Mouse (Mus musculus): ENCODE measurements around the gene Neurl1a.

Gene Neurl1a

GRCm38 (mm10) chr19:47285581-47285980 lies 107.0 kb downstream of the Neurl1a start:
- no peak for DNase-seq (ENCODE audit: low spot score in 2 of 2)

- DNase-seq (ENCODE audit: low spot score in 2 of 2): no peak
Observed at GRCm38 (mm10) chr19:47286886-47287450, 108.3 kb downstream of the Neurl1a start.

DNA sequence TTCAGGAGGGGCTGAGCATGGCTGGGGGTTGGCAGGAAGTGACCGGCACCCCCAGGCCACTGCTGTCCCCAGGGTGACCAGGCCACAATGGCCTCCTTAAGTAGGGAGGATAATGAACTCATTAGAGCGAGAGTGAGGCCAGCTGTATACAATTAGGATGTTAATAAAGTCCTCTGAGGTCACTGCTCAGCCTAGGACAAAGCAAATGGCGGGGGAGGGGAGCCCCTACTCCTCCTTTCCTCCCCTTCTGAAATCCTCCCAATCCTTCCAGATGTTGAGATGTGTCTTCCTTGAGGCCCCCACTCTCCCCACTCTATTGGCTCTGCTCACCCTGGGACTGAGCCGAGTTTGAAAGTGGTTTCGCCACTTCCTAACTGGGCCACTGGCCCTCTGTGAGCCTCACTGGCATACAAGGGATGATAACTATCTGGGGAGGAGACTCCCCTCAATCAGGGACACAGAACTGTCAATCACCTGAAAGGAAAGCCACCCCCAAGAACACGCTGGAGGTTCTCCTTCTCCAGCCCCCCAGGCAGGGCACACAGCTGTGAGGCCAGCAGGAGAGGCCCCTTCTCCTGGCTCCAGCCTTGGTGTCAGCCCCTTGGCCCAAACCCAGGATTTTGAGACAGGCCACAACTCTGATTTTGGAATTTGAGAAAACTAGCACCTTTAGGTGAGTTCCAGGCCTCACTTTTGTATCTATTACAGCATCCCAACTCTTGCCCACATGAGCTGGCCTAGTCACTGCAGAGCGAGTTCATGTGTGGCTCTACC lies 112.9 kb downstream of the Neurl1a start:
- no peak for DNase-seq (ENCODE audit: low spot score in 2 of 2)

DNA sequence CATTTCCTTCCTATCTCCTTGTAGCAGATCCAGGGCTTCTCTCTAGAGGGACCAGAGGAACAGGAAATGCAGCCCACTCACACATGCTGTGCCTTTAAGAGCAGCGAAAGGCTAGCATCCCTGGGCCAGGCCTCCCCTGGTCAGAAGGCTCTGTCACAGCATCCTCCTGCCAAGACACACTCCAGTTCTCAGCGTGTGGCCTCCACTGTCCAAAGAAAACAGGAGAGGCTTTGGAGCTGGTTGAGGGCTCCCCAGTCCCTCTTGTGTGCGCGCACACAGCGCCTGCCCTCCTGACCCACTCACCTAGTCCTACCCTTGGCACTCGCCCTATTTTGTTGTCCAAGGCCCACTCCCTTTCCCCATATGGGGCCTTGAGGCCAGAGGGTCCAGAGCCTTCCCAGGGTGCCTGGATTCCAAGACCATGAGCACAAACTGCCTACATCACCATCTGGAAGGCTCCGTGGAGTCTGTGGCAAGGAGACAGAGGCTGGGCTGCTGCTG lies 113.9 kb downstream of the Neurl1a start:
- DNase-seq (ENCODE audit: low spot score in 2 of 2): no peak

DNA sequence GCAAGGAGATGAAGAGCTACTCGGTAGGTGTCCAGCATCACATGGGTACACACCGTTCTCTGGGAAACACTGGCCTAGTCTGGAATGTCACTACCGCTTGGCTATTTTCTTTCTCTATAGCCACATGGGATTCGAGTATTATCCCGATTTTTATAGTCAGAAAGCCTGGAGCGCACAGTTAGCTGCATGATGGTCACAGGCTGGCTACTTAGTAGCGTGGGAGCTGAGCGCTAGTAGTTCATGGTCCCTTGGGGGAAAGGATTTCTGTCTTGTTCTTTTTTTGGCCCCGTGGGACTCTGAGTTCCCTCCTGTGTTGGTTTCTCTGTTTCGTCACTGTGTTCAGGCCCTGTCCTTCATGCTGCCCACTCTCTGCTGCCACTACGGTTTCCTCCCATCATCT lies 119.5 kb downstream of the Neurl1a start:
- no peak for DNase-seq (ENCODE audit: low spot score in 2 of 2)

DNA sequence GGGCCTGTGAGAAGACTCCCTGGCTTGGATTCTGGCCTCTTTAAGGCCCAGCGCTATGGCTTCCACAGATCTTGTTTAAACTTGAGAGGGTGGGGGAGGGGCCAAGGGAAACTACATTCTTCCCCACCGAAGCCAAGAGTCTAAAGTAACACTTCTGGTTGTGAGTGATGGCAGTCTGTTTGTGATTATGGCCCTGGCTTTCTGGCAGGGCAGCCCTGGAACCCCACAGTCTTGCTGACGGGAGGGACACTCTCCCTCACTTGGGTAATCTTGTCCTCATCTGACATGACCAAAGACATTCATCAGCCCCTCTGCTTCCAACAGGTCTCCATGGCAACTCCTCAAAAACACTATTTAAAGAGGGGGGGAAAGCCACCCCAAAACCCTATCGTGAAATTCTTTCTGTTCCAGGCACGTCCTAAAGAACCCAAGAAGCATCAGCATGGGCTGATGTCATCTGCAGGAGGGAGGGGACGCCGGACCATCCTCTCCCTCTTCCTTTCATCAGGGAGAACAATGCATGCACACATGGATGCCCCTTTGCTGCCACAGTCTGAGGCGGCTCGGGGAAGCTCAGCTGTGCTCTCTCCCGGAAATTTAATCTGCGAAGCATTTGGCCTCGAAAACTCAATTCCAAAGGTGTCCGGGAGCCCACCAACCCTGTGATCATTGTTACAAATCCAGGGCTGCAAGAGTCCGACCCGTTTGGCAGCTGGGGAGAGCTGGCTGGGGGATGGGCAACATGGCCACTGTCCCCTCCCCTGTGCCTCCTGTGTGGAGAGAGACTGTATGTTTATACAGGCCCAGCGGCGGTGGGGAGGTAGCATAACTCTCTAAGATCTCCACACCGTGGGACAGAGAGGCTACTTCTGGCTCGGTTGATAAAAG lies 122.9 kb downstream of the Neurl1a start:
- no peak for DNase-seq (ENCODE audit: low spot score in 2 of 2)

DNA sequence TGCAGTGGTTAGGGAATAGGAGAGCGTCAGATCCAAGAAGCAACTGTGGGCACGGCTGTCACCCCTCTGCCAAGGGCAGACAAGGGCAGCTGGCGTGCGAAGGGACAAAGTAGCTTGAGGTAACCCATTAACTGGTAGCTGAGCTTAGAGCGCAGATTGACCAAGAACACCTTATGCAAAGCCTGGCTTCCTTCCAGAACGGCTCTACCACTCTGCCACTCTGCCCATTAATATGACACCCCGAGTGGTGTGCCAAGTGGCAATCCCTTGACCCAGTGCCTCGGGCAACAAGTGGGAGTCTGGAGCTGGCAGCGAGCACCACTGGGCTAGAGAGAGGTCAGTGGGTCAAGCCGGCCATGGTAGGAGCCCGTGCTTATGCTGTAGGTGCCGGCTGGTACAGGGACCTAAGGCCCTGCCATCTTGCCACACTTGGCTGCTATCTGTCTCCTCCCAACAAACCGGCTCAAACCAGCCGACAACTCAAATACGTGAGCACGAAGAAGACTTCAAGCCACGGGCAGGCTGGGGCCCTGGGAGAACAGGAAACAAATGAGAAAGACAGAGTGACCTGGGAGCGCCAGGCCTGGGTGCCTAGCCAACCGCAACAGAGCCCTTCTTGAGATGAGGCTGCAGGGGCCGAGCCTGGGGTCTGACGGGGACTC lies 123.7 kb downstream of the Neurl1a start:
- DNase-seq (ENCODE audit: low spot score in 2 of 2): no peak

- DNase-seq (ENCODE audit: low spot score in 2 of 2): no peak
Observed at GRCm38 (mm10) chr19:47303128-47303527, 124.5 kb downstream of the Neurl1a start.

- no peak for DNase-seq (ENCODE audit: low spot score in 2 of 2)
Observed at GRCm38 (mm10) chr19:47304170-47304745, 125.6 kb downstream of the Neurl1a start.

DNA sequence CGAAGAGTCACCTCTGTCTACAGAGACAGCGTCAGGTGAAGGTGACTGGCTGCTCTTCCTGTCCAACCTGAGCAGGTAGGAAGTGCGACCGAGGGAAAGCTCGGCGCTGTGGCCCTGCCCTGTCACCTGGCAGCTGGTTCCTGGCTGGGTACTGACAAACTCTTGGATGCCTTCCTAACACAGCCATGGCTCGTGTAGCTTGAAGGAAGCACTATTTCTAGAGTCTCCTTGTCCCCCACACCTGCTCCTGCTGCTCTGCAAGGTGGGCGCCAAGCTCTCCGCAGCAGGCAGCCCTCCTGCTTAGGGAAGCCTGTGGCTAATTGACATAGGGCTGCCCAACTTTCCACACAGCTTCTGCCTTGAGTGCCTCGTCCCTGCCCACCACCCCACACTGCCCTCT lies 126.8 kb downstream of the Neurl1a start:
- DNase-seq (ENCODE audit: low spot score in 2 of 2): no peak

DNA sequence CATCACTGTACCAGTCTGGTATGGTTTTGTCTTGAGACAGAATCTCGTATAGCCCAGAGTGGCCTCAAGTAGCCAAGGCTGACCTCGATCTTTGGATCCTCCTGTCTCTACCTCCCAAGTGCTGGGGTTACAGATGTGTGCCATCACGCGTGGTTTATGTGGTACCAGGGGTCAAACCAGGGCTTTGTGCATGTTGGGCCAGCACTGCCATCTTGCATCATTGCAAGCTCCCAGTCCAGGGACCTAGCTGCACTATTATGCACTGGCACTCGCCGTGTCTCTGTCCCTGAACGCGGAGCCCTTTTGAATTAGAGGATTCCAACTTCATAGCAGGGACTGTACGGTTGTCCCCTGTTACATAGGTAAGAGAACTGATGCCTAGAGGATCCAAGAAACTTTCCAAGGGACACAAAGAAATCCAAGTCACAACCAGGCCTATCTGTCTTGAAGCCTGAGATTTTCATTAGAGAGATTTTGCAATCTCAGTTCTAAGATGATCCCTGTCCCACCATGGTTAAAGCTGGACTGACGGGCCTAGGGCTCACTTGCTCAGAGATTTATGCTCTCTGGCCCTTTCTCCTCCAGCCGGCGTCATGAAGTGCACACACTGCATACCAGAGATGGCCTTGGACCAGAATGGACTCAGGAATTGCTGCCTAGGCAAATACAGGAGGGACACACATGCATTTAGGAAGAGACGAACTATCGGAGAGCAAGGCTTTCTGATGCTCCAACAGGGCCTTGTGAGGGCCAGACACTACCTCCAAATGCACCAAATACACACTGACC lies 127.7 kb downstream of the Neurl1a start:
- no peak for DNase-seq (ENCODE audit: low spot score in 2 of 2)

GRCm38 (mm10) chr19:47306917-47307315 lies 128.3 kb downstream of the Neurl1a start:
- no peak for DNase-seq (ENCODE audit: low spot score in 2 of 2)
